Mouse (Mus musculus) E14TG2a.4 (cell line): Measurements from ENCODE around the gene Klf12.

Source experiments
- CTCF ChIP-seq: conservative IDR thresholded peaks from 2 replicates; pipeline ENCODE4 v1.5.1; 2014; ENCODE audit warnings: low read length
- NANOG ChIP-seq: IDR thresholded peaks from 2 replicates; pipeline ENCODE4 v1.6.1; 2014; ENCODE audit warnings: borderline replicate concordance, low read length, mixed read lengths
- POU5F1 ChIP-seq: IDR thresholded peaks from 2 replicates; pipeline ENCODE4 v1.6.1; 2014; ENCODE audit warnings: low read length, borderline replicate concordance

DNA sequence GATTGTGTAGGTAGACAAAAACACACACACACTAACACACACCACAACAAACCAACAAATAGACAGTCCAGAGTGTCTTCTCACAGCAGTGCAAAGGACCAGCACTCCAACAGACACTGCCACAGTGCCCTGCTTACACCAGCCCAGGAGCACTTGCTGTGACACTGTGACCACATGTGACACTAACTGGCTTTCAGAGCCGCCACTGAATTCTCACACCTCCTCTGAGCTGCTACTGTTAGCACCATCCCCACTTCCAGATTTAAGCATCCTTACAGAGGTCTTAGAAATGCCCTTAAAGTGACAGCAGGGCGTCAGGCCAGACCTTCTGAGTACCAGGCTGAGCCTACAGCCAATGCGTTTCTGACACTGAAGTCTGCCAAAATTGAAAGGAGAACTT is 48.7 kb downstream of the Klf12 start:
- TF ChIP-seq CTCF (no peak), POU5F1 (no peak), NANOG (no peak)
